15 mouse cellular contexts compared by ENCODE assay signal in the genomic region with DNA sequence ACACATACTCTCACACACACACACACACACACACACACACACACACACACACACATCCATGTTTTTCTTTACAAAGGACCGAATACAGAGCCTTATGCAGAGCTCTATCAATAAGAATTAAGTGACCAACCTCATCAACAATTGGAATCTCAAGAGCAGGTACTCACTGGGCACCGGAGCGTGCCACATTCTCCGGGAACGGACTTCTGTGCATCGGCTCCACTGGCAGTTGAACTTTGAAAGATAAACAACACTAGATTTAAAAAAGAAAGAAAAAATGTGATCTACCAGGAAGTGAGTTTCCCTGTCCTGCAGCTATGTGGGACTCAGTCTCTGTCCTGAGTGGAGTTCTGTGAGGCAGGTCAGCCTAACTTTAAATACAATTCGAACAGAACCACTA.
DNase-seq lines count a peak whose midpoint lies in the region; ATAC-seq and TF ChIP-seq lines count a peak whose summit lies in the region.
"Had no signal": no experiment of that assay in that cellular context is flagged by ENCODE, and none has a peak within 500 bp of the region (broad histone marks: within the 10 kb centered on the region; RNA-seq: fewer than 3 reads in every experiment).

No protein-coding gene starts in this region.

- no peak for ATAC-seq in intestine, postnatal 0 days
- no peak for ATAC-seq in intestine, embryonic 16.5 days
- no peak for ATAC-seq in stomach, embryonic 15.5 days (ENCODE audit: insufficient read depth, low FRiP score, low read depth)
- no peak for ATAC-seq in stomach, postnatal 0 days (ENCODE audit: low FRiP score, low TSS enrichment)
- ATAC-seq in stomach, embryonic 16.5 days (ENCODE audit: insufficient read depth, low FRiP score), result no peak

- 0 out of 2 replicates have a peak, but pooled peaks cover 3% of the 10 kb centered on the region for H3K27me3 ChIP-seq in intestine, postnatal 0 days (replicated peaks; ENCODE audit: control insufficient read depth, insufficient read depth, low read length)
- H3K27me3 ChIP-seq in intestine, embryonic 16.5 days (replicated peaks; ENCODE audit: control insufficient read depth, insufficient read depth, low read length), result peaks cover 11% of the 10 kb centered on the region; the same call in 1 of the 2 replicates
- peaks cover 6% of the 10 kb centered on the region; the same call in 1 of the 2 replicates for H3K27me3 ChIP-seq in stomach, embryonic 15.5 days (replicated peaks)
- H3K27me3 ChIP-seq in stomach, postnatal 0 days (ENCODE audit: control insufficient read depth, insufficient read depth, low read length), result no peaks in the 10 kb centered on the region
- no peaks in the 10 kb centered on the region; the same call in 1 of the 2 replicates for H3K27me3 ChIP-seq in stomach, embryonic 16.5 days (ENCODE audit: control insufficient read depth, insufficient read depth, low read length)
- H3K27me3 ChIP-seq: megakaryocyte, embryonic 14.5 days had no signal

- WGBS in intestine, postnatal 0 days, result 36% methylated on average over 7 of the region's 7 CpGs
- 43% methylated on average over 7 of the region's 7 CpGs for WGBS in intestine, embryonic 16.5 days
- WGBS in stomach, embryonic 15.5 days, result 50% methylated on average over 7 of the region's 7 CpGs
- WGBS in stomach, postnatal 0 days, result 42% methylated on average over 7 of the region's 7 CpGs
- 45% methylated on average over 7 of the region's 7 CpGs for WGBS in stomach, embryonic 16.5 days

- no peaks in the 10 kb centered on the region for H3K9me3 ChIP-seq in intestine, postnatal 0 days (ENCODE audit: control insufficient read depth)
- H3K9me3 ChIP-seq in intestine, embryonic 16.5 days (ENCODE audit: control insufficient read depth, low read length), result no peaks in the 10 kb centered on the region
- H3K9me3 ChIP-seq in stomach, embryonic 15.5 days, result no peaks in the 10 kb centered on the region
- no peaks in the 10 kb centered on the region for H3K9me3 ChIP-seq in stomach, postnatal 0 days (ENCODE audit: control insufficient read depth, low read length)
- H3K9me3 ChIP-seq in stomach, embryonic 16.5 days (replicated peaks; ENCODE audit: control insufficient read depth, low read length), result no peaks in the 10 kb centered on the region
- H3K9me3 ChIP-seq: embryonic facial prominence, embryonic 10.5 days; limb, embryonic 12.5 days had no signal

- no peaks in the 10 kb centered on the region for H3K4me1 ChIP-seq in intestine, postnatal 0 days (replicated peaks; ENCODE audit: control insufficient read depth, insufficient read depth, low read length)
- H3K4me1 ChIP-seq in intestine, embryonic 16.5 days (ENCODE audit: control insufficient read depth, insufficient read depth, low read length), result no peaks in the 10 kb centered on the region
- no peaks in the 10 kb centered on the region for H3K4me1 ChIP-seq in stomach, embryonic 15.5 days
- H3K4me1 ChIP-seq in stomach, postnatal 0 days (replicated peaks; ENCODE audit: control insufficient read depth, insufficient read depth), result no peaks in the 10 kb centered on the region
- peaks cover 5% of the 10 kb centered on the region; the same call in 1 of the 2 replicates for H3K4me1 ChIP-seq in stomach, embryonic 16.5 days (ENCODE audit: control insufficient read depth, insufficient read depth, low read length)
- H3K4me1 ChIP-seq: limb, embryonic 12.5 days; megakaryocyte, embryonic 14.5 days had no signal

- DNase-seq in stomach, postnatal 0 days (ENCODE audit: low spot score), result no peak
- DNase-seq in kidney, postnatal 4 days, result peak; percentile 14 to 43
- no peak for DNase-seq in retina, postnatal 1 day
- DNase-seq in right cerebral cortex, postnatal 36 days (ENCODE audit: low spot score in 2 of 2), result no peak
- DNase-seq: adrenal gland, postnatal 14 days; gastrocnemius, postnatal 25 days; layer of hippocampus, postnatal 36 days; thymus, postnatal 4 days had no signal

- H3K36me3 ChIP-seq in intestine, postnatal 0 days (ENCODE audit: control insufficient read depth, insufficient read depth), result no peaks in the 10 kb centered on the region
- H3K36me3 ChIP-seq in intestine, embryonic 16.5 days (ENCODE audit: control insufficient read depth, insufficient read depth, low read length), result no peaks in the 10 kb centered on the region
- no peaks in the 10 kb centered on the region for H3K36me3 ChIP-seq in stomach, embryonic 15.5 days
- no peaks in the 10 kb centered on the region for H3K36me3 ChIP-seq in stomach, postnatal 0 days (ENCODE audit: control insufficient read depth, insufficient read depth, low read length)
- H3K36me3 ChIP-seq in stomach, embryonic 16.5 days (ENCODE audit: control insufficient read depth, insufficient read depth, low read length), result no peaks in the 10 kb centered on the region
- H3K36me3 ChIP-seq: embryonic facial prominence, embryonic 10.5 days; limb, embryonic 12.5 days had no signal

- no peak for TF ChIP-seq CTCF in intestine, postnatal 0 days (IDR thresholded peaks at IDR 0.05; ENCODE audit: low read depth)
- TF ChIP-seq CTCF in stomach, postnatal 0 days (IDR thresholded peaks at IDR 0.05; ENCODE audit: low read depth), result no peak

- H3K9ac ChIP-seq in intestine, postnatal 0 days (ENCODE audit: low read depth, low read length), result no peak overlapping the region
- H3K9ac ChIP-seq in intestine, embryonic 16.5 days (ENCODE audit: low read depth, low read length), result no peak overlapping the region
- no peak overlapping the region for H3K9ac ChIP-seq in stomach, embryonic 15.5 days
- H3K9ac ChIP-seq in stomach, postnatal 0 days (ENCODE audit: low read length), result no peak overlapping the region
- H3K9ac ChIP-seq in stomach, embryonic 16.5 days (ENCODE audit: low read length), result no peak overlapping the region
- H3K9ac ChIP-seq: limb, embryonic 12.5 days had no signal

- H3K27ac ChIP-seq in intestine, postnatal 0 days (ENCODE audit: low read depth, low read length), result no peak overlapping the region
- H3K27ac ChIP-seq in intestine, embryonic 16.5 days (ENCODE audit: low read length), result no peak overlapping the region
- H3K27ac ChIP-seq in stomach, embryonic 15.5 days, result no peak overlapping the region
- H3K27ac ChIP-seq in stomach, postnatal 0 days (replicated peaks), result no peak overlapping the region
- H3K27ac ChIP-seq in stomach, embryonic 16.5 days (ENCODE audit: low read length), result no peak overlapping the region
- H3K27ac ChIP-seq: embryonic facial prominence, embryonic 10.5 days; limb, embryonic 12.5 days had no signal

- H3K4me3 ChIP-seq in intestine, postnatal 0 days (ENCODE audit: low read depth, low read length), result no peak overlapping the region
- H3K4me3 ChIP-seq in intestine, embryonic 16.5 days (ENCODE audit: low read length), result no peak overlapping the region
- no peak overlapping the region for H3K4me3 ChIP-seq in stomach, embryonic 15.5 days (replicated peaks)
- no peak overlapping the region for H3K4me3 ChIP-seq in stomach, postnatal 0 days (ENCODE audit: low read depth, low read length)
- no peak overlapping the region for H3K4me3 ChIP-seq in stomach, embryonic 16.5 days (replicated peaks; ENCODE audit: low read length)
- H3K4me3 ChIP-seq: embryonic facial prominence, embryonic 10.5 days; limb, embryonic 12.5 days; megakaryocyte, embryonic 14.5 days had no signal

- no peak for TF ChIP-seq EP300 in stomach, postnatal 0 days (optimal IDR thresholded peaks at IDR 0.05)

- peak overlapping the region; percentile 21; the same call in 1 of the 2 replicates for H3K4me2 ChIP-seq in intestine, postnatal 0 days (replicated peaks; ENCODE audit: low read depth)
- H3K4me2 ChIP-seq in intestine, embryonic 16.5 days (ENCODE audit: low read depth, low read length), result no peak overlapping the region
- H3K4me2 ChIP-seq in stomach, embryonic 15.5 days, result 0 out of 2 replicates have a peak overlapping the region, but pooled peaks have one; percentile 8
- no peak overlapping the region for H3K4me2 ChIP-seq in stomach, postnatal 0 days (replicated peaks; ENCODE audit: low read depth)
- H3K4me2 ChIP-seq in stomach, embryonic 16.5 days (ENCODE audit: low read depth, low read length), result peak overlapping the region; percentile 20
- H3K4me2 ChIP-seq: limb, embryonic 12.5 days had no signal

Comparison
In these comparisons a context has a peak if more than half of its experiments do, and no peak if none do; other contexts are left out.
1. H3K4me2 ChIP-seq: peak in intestine, postnatal 0 days (single experiment), stomach, embryonic 15.5 days (single experiment) and stomach, embryonic 16.5 days (single experiment); none in intestine, embryonic 16.5 days (single experiment) and stomach, postnatal 0 days (single experiment).
2. DNase-seq: peak in kidney, postnatal 4 days (2 of 2); none in stomach, postnatal 0 days (single experiment), retina, postnatal 1 day (single experiment) and right cerebral cortex, postnatal 36 days (0 of 2).